Mouse (Mus musculus): ENCODE measurements around the gene Stk39. TPM values are rescaled to one million over a fixed set of nuclear protein-coding genes. Genes with fewer than 3 reads are reported as not detected.

The Stk39 gene
- polyA plus RNA-seq (2012; fragmentation: generic; extraction: Trizol), result 1 to 10 TPM; 5.7 to 7.3 TPM

GRCm38 (mm10) chr2:68471759-68472550, at the start of gene Stk39:
Stk39 (minus strand) TSS chr2:68472268.

Other genes starting within 250 kb of the Stk39 start
- not detected for gene 4933409G03Rik, start 110.1 kb upstream of the Stk39 start, polyA plus RNA-seq (2012; fragmentation: generic; extraction: Trizol)
- not detected for gene 4932414N04Rik, start 184.2 kb upstream of the Stk39 start, polyA plus RNA-seq (2012; fragmentation: generic; extraction: Trizol)

All from C3H10T1/2 (cell line).